Mouse (Mus musculus) lung, embryonic 15.5 days (tissue): Measurements from ENCODE around the gene Il1r2. TPM values are rescaled to one million over a fixed set of nuclear protein-coding genes. Genes with fewer than 3 reads are reported as not detected.

ENCODE experiments used
- ATAC-seq: fragments of 200-750 bp; cut with Nextera tagmentation; 2 replicates; pipeline ENCODE4 v1.8.0; 2017; ENCODE audit warnings: moderate number of reproducible peaks, borderline replicate concordance; ENCODE audit not compliant: low FRiP score, low TSS enrichment; ENCODE audit errors: extremely low read depth
- H3K27ac ChIP-seq: fragments of 300-500 bp; sonication (generic); 2 replicates; pipeline ENCODE4 v1.5.1; 2015; ENCODE audit warnings: moderate library complexity, mild to moderate bottlenecking, inconsistent platforms
- H3K27me3 ChIP-seq: fragments of 300-500 bp; sonication (generic); 2 replicates; pipeline ENCODE4 v1.6.1; 2015; ENCODE audit warnings: inconsistent platforms
- H3K36me3 ChIP-seq: fragments of 300-500 bp; sonication (generic); 2 replicates; pipeline ENCODE4 v1.6.1; 2015; ENCODE audit warnings: inconsistent platforms
- H3K4me1 ChIP-seq: fragments of 300-500 bp; sonication (generic); 2 replicates; pipeline ENCODE4 v1.6.1; 2015; ENCODE audit warnings: inconsistent platforms
- H3K4me2 ChIP-seq: fragments of 300-500 bp; sonication (generic); 2 replicates; pipeline ENCODE4 v1.6.1; 2015; ENCODE audit warnings: inconsistent platforms, mild to moderate bottlenecking, moderate library complexity
- H3K4me3 ChIP-seq: fragments of 300-500 bp; sonication (generic); 2 replicates; pipeline ENCODE4 v1.5.1; 2015; ENCODE audit warnings: mild to moderate bottlenecking, inconsistent platforms
- H3K9ac ChIP-seq: fragments of 300-500 bp; sonication (generic); 2 replicates; pipeline ENCODE4 v1.6.1; 2015; ENCODE audit warnings: inconsistent platforms
- H3K9me3 ChIP-seq: fragments of 300-500 bp; sonication (generic); 2 replicates; pipeline ENCODE4 v1.6.1; 2016; ENCODE audit warnings: inconsistent platforms
- WGBS: fragments of 180-500 bp; shearing (Covaris S2); methylation state at CpG from one replicate; pipeline ENCODE4 v1.1.7; 2015; 5-methylcytosine and 5-hydroxymethylcytosine counted together
- polyA plus RNA-seq: library from polyadenylated mRNA; unstranded; fragments of >200 nt; fragmentation: Nextera tagmentation; extraction: Ambion mirVana; gene quantifications from 2 replicates; pipeline ENCODE4 v1.2.1, GENCODE M21; 2015

Il1r2 gene
- polyA plus RNA-seq, 1 experiment from 2014 or later, result 1.3 TPM

- no peaks in the 10 kb centered on the region for H3K36me3 ChIP-seq
- 84% methylated on average over 8 of the region's 8 CpGs for WGBS
- ATAC-seq, result no peak
These were observed 9.4 kb upstream of the Il1r2 start for GRCm38 (mm10) chr1:40064508-40064907.

GRCm38 (mm10) chr1:40072558-40072957 is 1.3 kb upstream of the Il1r2 start:
- no peak for ATAC-seq
- H3K9ac ChIP-seq, result no peak overlapping the region
- H3K27me3 ChIP-seq, result no peaks in the 10 kb centered on the region
- no peak overlapping the region for H3K27ac ChIP-seq
- 73% methylated on average over 4 of the region's 4 CpGs for WGBS
- H3K4me3 ChIP-seq, result no peak overlapping the region
- H3K4me1 ChIP-seq, result no peaks in the 10 kb centered on the region
- no peaks in the 10 kb centered on the region for H3K9me3 ChIP-seq
- H3K4me2 ChIP-seq, result no peak overlapping the region
- H3K36me3 ChIP-seq, result no peaks in the 10 kb centered on the region

More at GRCm38 (mm10) chr1:40064508-40064907, 9.4 kb upstream of the Il1r2 start:
- no peak overlapping the region for H3K9ac ChIP-seq
- no peak overlapping the region for H3K4me2 ChIP-seq
- H3K4me3 ChIP-seq, result no peak overlapping the region
- no peak overlapping the region for H3K27ac ChIP-seq
- no peaks in the 10 kb centered on the region for H3K9me3 ChIP-seq
- no peaks in the 10 kb centered on the region for H3K27me3 ChIP-seq
- H3K4me1 ChIP-seq, result no peaks in the 10 kb centered on the region

- 81% methylated on average over 2 of the region's 2 CpGs for whole genome bisulfite sequencing
- Histone ChIP-seq H3K4me3 (no peak overlapping the region), H3K9me3 (no peaks in the 10 kb centered on the region), H3K27me3 (no peaks in the 10 kb centered on the region), H3K9ac (no peak overlapping the region), H3K36me3 (no peaks in the 10 kb centered on the region), H3K27ac (no peak overlapping the region), H3K4me2 (no peak overlapping the region), H3K4me1 (no peaks in the 10 kb centered on the region)
- no peak for ATAC-seq
These were observed 3.4 kb downstream of the Il1r2 start for GRCm38 (mm10) chr1:40077328-40077727.

GRCm38 (mm10) chr1:40081041-40081440 is 7.2 kb downstream of the Il1r2 start:
- no peak overlapping the region for H3K4me2 ChIP-seq
- WGBS, result 56% methylated on average over 2 of the region's 2 CpGs
- no peak overlapping the region for H3K27ac ChIP-seq
- H3K9me3 ChIP-seq, result no peaks in the 10 kb centered on the region
- H3K9ac ChIP-seq, result no peak overlapping the region
- ATAC-seq, result no peak
- H3K36me3 ChIP-seq, result no peaks in the 10 kb centered on the region
- H3K4me1 ChIP-seq, result peaks cover 5% of the 10 kb centered on the region; the same call in 1 of the 2 replicates
- no peaks in the 10 kb centered on the region for H3K27me3 ChIP-seq
- no peak overlapping the region for H3K4me3 ChIP-seq

- no peak for ATAC-seq
- Histone ChIP-seq H3K27ac (no peak overlapping the region), H3K4me2 (no peak overlapping the region), H3K4me3 (no peak overlapping the region), H3K27me3 (no peaks in the 10 kb centered on the region), H3K4me1 (peaks cover 5% of the 10 kb centered on the region; the same call in 1 of the 2 replicates), H3K36me3 (no peaks in the 10 kb centered on the region), H3K9me3 (no peaks in the 10 kb centered on the region), H3K9ac (no peak overlapping the region)
- 55% methylated on average over 3 of the region's 3 CpGs for WGBS
These were observed 10.5 kb downstream of the Il1r2 start for GRCm38 (mm10) chr1:40084386-40084785.

- Histone ChIP-seq H3K4me2 (peak overlapping the region; percentile 87), H3K36me3 (no peaks in the 10 kb centered on the region), H3K9ac (peak overlapping the region; percentile 39; the same call in 1 of the 2 replicates), H3K27me3 (no peaks in the 10 kb centered on the region), H3K4me1 (peaks cover 5% of the 10 kb centered on the region; the same call in 1 of the 2 replicates), H3K9me3 (no peaks in the 10 kb centered on the region), H3K27ac (no peak overlapping the region), H3K4me3 (peak overlapping the region; percentile 49)
- peak; percentile 72; the same call in 1 of the 2 replicates for ATAC-seq
- WGBS, result 3% methylated on average over 25 of the region's 25 CpGs
These were observed 11.7 kb downstream of the Il1r2 start for GRCm38 (mm10) chr1:40085403-40086182.

- no peak overlapping the region for H3K4me3 ChIP-seq
- no peaks in the 10 kb centered on the region for H3K36me3 ChIP-seq
- no peak for ATAC-seq
- H3K9ac ChIP-seq, result no peak overlapping the region
- 82% methylated on average over 9 of the region's 9 CpGs for WGBS
- H3K27ac ChIP-seq, result no peak overlapping the region
- H3K4me1 ChIP-seq, result no peaks in the 10 kb centered on the region
- H3K27me3 ChIP-seq, result no peaks in the 10 kb centered on the region
- no peaks in the 10 kb centered on the region for H3K9me3 ChIP-seq
- H3K4me2 ChIP-seq, result no peak overlapping the region
These were observed 17.3 kb downstream of the Il1r2 start for GRCm38 (mm10) chr1:40091160-40091559.

- H3K27me3 ChIP-seq, result no peaks in the 10 kb centered on the region
- no peaks in the 10 kb centered on the region for H3K9me3 ChIP-seq
- no peak overlapping the region for H3K4me2 ChIP-seq
- no peaks in the 10 kb centered on the region for H3K4me1 ChIP-seq
- no peak for ATAC-seq
- no peak overlapping the region for H3K4me3 ChIP-seq
- H3K27ac ChIP-seq, result no peak overlapping the region
- H3K9ac ChIP-seq, result no peak overlapping the region
- H3K36me3 ChIP-seq, result no peaks in the 10 kb centered on the region
- 70% methylated on average over 6 of the region's 6 CpGs for WGBS
These were observed 18.7 kb downstream of the Il1r2 start for GRCm38 (mm10) chr1:40092541-40092940.

GRCm38 (mm10) chr1:40094601-40095304 is 20.9 kb downstream of the Il1r2 start:
- H3K4me2 ChIP-seq, result no peak overlapping the region
- H3K36me3 ChIP-seq, result no peaks in the 10 kb centered on the region
- H3K9ac ChIP-seq, result no peak overlapping the region
- WGBS, result 72% methylated on average over 3 of the region's 3 CpGs
- H3K27ac ChIP-seq, result no peak overlapping the region
- no peak for ATAC-seq
- H3K9me3 ChIP-seq, result no peaks in the 10 kb centered on the region
- no peaks in the 10 kb centered on the region for H3K4me1 ChIP-seq
- H3K27me3 ChIP-seq, result no peaks in the 10 kb centered on the region
- no peak overlapping the region for H3K4me3 ChIP-seq

- H3K9ac ChIP-seq, result no peak overlapping the region
- ATAC-seq, result no peak
- H3K4me1 ChIP-seq, result no peaks in the 10 kb centered on the region
- 13% methylated on average over 1 of the region's 1 CpGs for WGBS
- no peaks in the 10 kb centered on the region for H3K9me3 ChIP-seq
- no peak overlapping the region for H3K4me3 ChIP-seq
- no peaks in the 10 kb centered on the region for H3K27me3 ChIP-seq
- no peaks in the 10 kb centered on the region for H3K36me3 ChIP-seq
- no peak overlapping the region for H3K27ac ChIP-seq
- H3K4me2 ChIP-seq, result no peak overlapping the region
These were observed 21.7 kb downstream of the Il1r2 start for GRCm38 (mm10) chr1:40095585-40095984.

- WGBS, result 58% methylated on average over 4 of the region's 4 CpGs
These were observed 32.4 kb downstream of the Il1r2 start for GRCm38 (mm10) chr1:40106306-40106705.

GRCm38 (mm10) chr1:40106719-40107118 is 32.8 kb downstream of the Il1r2 start:
- no peak overlapping the region for H3K4me3 ChIP-seq
- no peaks in the 10 kb centered on the region for H3K4me1 ChIP-seq
- no peak overlapping the region for H3K9ac ChIP-seq
- no peaks in the 10 kb centered on the region for H3K9me3 ChIP-seq
- H3K27ac ChIP-seq, result no peak overlapping the region
- H3K4me2 ChIP-seq, result no peak overlapping the region
- no peaks in the 10 kb centered on the region for H3K36me3 ChIP-seq
- 37% methylated on average over 4 of the region's 4 CpGs for WGBS
- peak; percentile 57; the same call in 1 of the 2 replicates for ATAC-seq
- H3K27me3 ChIP-seq, result no peaks in the 10 kb centered on the region

More at GRCm38 (mm10) chr1:40106306-40106705, 32.4 kb downstream of the Il1r2 start:
- Histone ChIP-seq H3K27me3 (no peaks in the 10 kb centered on the region), H3K4me3 (no peak overlapping the region), H3K4me1 (no peaks in the 10 kb centered on the region), H3K9ac (no peak overlapping the region), H3K36me3 (no peaks in the 10 kb centered on the region), H3K4me2 (no peak overlapping the region), H3K9me3 (no peaks in the 10 kb centered on the region), H3K27ac (no peak overlapping the region)
- 0 out of 2 replicates have a peak, but pooled peaks have one; percentile 19 for ATAC-seq
